Mouse (Mus musculus) adrenal gland (tissue): Measurements from ENCODE around the gene Adm2.

Source experiments
- intact Hi-C: fragments of 180-260 bp; cut with DNase I; formaldehyde crosslinking; loops from one replicate; pipeline ENCODE4 v1.15.1; 2025

Adm2 gene

DNA sequence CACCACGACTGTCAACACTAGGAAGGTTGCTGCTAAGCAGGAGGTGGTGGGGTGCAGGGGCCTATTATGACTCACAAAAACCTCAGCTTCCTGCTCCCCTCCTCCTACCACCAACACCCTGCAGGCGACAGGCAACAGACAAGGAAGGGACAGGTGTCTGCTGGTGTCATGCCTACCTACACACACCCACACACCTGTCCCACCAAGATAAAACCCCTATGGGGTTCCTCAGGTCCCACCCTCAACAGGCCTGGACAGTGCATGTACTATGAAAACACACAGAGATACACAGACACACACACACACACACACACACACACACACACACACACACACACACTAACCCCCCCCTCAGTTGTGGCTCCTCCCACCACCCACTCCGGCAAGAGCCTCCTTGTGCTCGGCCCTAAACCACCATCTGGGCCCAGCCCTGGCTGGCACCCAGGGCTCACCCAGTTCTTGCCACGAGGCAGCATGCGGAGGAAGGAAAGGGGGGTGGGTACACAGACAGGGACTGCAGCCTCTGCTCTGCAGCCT lies 12.5 kb upstream of the Adm2 start:
- intact Hi-C loops = no loop called here

DNA sequence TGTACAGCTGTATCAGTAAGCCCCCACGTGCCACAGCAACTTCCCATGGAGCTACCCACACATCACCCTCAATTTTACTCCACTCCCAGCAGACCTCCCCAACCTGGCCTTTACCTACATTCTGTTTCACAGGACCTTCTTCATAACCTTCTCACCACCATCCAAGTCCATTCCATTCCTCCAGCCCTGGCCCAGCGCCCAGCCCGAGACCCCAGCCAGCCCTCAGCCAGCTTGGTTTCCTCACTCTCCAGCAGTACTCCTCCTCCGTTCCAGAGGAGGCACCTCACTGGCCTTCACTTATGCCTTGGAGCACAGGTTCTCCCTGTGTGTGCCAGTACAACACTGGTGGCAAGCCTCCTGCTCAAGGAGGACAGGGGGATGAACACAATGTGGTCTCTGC lies 9.2 kb upstream of the Adm2 start:
- intact Hi-C loops = no loop called here

DNA sequence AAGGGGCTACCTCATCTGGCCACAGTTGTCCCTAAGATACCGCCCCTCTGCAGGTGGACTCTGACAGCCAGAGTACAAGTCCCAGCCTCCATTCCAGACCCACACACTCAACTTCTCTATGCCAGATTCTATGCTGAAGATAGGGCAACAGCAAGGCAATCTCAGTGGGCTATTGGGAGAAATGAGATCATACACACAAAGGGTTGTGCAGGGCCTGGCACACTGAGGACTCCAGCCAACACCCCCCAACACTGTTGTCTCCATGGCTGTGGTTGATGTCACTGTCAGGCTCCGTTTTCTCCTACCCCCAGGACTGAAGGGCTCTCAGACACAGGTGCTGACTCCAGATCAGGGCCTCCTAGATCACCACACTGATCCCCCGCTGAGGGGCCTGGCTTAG lies 8.4 kb upstream of the Adm2 start:
- intact Hi-C loops = no loop called here

GRCm38 (mm10) chr15:89314511-89315189 lies 7.9 kb upstream of the Adm2 start:
- intact Hi-C loops = no loop called here

DNA sequence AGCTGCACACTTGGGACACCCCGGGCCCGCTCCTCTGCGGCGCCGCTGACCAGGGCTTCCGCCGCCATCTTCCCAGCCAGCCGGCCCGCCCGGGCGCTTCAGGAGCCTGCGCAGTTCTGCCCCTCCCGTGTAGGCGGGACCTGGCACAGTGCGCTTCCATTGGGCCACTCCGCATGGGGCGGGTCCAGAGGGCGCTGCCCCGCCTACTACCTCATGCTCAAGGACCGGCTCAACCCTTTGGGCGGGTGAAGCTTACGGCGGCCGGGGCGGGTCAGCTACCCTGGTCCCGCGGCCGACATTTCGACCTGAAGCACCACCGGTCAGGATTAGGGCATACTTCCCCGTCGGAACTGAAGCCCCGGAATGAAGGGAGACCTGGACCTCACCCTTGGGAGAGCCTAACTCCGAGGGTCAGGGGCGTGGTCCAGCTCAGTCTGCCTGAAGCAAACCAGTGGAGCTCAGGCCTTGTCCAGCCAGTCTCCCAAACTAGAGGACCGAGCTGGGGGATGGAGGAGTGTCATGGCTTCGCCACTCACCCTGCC lies 7.3 kb upstream of the Adm2 start, which contains the start of gene Sbf1:
TSS of gene Sbf1 (minus strand) at position 122 of the 542 bp plus-strand sequence.
- intact Hi-C loops = no loop called here

- intact Hi-C loops = no loop called here
These were observed 6.4 kb upstream of the Adm2 start for GRCm38 (mm10) chr15:89316146-89316545.

DNA sequence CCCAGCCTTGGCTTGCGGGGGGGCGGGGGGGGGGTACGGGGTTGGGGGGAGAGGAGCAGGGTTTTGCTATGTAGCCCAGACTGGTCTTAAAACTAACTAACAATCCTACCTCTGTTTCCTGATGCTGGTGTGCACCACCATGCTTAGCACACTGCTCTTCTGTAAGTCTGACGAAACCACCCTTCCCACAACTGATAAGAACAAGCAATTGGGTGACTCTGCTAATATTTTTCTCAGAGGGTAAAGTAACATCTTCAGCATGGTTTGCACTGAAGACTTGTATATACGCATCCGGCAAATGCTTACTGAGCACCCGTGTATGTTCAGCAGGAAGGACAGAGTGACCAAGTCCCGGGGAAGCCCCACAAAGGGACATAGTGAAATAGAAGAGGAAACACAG lies 1.3 kb upstream of the Adm2 start:
- intact Hi-C loops = no loop called here

GRCm38 (mm10) chr15:89323656-89324055 lies 1.1 kb downstream of the Adm2 start:
- intact Hi-C loops = no loop called here

DNA sequence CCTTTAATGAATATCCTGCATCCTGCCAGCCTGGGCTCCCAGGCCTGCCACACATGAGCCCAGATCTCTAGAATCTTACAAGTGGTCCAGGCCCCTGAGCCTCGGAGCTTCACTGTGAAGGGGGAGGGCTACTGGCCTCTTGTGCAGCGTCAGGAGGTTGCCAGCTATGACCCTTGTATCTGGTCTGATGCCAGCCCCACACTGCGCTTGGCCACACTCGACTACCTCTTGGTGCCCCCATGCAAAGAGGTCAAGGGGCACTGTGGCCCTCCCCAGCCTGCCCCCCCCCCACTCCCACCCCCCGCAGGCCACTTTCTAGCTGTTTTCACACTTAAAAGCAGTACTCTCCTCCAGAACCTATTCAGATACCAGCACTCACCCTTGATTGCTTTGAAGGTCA lies 3.9 kb downstream of the Adm2 start:
- intact Hi-C loops = no loop called here

DNA sequence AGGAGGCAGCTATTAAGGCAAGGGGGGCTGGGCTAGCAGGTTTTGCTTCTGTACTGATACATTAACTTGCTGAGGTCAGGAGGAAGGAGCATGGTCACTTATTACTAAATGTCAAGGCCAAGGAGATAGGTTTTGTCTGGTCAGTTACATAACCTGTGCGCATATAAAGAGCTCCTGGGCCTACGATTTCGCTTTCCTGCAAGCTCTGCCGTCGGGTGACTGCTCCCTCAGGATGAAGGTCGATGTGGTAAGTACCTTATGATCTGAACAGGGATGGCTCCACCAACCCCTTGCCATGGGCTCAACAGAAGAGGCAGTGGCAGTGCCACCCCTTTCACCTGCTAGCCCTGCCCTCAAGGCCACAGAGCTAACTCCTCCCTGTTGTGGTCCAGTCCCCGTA lies 11.8 kb downstream of the Adm2 start, which contains the start of gene Miox:
TSS of gene Miox (plus strand) at position 128 of the 400 bp plus-strand sequence.
- intact Hi-C loops = no loop called here

DNA sequence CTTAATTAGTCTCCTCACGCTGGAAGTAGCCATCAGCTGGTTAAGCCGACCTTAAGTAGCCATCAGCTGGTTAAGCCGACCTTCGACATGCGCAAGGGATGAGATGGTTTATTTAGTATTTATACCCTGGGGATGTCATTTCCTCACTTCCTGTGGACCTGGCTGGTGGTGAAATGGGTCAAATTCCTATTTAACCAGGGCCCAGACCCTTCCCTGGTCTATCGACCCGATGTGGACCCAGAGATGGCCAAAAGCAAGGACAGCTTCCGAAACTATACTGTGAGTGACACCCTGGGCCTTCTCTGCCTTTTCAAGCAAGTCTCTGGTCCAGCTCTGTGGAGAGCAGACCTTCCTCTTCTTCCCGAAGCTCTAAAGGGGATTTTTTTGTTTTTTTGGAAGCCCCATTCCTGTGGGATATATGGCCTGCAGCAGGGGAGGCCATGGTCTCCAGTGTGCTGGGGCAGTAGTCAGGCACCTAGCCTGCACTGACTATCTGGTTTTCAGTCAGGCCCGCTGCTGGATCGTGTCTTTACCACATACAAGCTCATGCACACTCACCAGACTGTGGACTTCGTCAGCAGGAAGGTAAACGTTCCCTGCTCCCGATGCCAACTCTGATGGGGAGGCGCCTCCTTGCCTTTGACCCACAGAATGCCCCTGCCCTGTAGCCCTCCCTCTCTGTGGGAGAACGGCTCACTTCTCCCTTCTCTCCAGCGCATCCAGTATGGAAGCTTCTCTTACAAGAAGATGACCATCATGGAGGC lies 12.4 kb downstream of the Adm2 start:
- intact Hi-C loops = no loop called here

GRCm38 (mm10) chr15:89336422-89336821 lies 13.9 kb downstream of the Adm2 start:
- intact Hi-C loops = no loop called here

DNA sequence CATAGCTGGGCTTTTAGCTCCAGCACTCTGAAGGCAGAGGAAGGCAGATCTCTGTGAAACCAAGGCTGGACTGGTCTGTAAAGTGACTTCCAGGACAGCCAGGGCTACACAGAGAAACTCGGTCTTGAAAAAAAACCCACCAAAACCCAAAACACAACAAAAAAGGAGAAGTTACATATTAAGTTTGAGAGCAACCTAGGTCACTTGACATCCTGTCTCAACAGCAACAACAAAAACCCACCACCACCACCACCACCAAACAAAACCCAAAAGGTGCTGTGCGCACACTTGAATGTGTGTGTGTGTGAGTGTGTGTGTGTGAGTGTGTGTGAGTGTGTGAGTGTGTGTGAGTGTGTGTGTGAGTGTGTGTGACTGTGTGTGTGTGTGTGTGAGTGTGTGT lies 17.2 kb downstream of the Adm2 start:
- intact Hi-C loops = no loop called here

- intact Hi-C loops = no loop called here
These were observed 17.6 kb downstream of the Adm2 start for GRCm38 (mm10) chr15:89340136-89340535.

DNA sequence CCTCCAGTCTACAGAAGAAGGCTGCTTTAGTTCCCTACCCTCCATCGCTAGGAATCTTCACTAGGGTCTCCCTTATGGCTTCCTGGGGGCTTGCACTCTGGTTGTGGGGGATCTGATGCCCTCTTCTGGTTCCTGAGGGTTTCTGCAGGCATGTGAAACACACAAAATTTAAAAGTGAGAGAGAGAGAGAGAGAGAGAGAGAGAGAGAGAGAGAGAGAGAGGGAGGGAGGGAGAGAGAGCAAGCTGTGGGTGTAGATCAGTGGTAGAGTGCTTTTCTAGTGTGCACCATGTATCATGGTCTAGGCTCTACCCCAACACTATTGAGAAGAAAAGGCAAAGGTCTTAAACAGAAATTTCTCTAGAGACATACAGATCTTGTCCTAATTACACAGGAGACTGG lies 19.2 kb downstream of the Adm2 start:
- intact Hi-C loops = no loop called here

DNA sequence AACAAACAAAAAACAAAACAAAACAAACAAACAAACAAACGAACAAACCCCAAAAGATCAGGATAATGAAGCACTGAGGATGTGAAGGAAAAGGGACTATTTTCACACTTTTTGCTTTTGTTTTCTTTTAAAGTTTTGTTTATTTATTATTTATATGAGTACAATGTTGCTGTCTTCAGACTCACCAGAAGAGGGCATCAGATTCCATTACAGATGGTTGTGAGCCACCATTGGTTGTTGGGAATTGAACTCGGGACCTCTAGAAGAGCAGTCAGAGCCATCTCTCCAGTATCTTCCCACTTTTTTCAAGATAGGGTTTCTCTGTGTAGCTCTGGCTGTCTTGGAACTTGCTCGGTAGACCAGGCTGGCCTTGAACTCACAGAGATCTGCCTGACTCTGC lies 20.8 kb downstream of the Adm2 start:
- intact Hi-C loops = no loop called here

DNA sequence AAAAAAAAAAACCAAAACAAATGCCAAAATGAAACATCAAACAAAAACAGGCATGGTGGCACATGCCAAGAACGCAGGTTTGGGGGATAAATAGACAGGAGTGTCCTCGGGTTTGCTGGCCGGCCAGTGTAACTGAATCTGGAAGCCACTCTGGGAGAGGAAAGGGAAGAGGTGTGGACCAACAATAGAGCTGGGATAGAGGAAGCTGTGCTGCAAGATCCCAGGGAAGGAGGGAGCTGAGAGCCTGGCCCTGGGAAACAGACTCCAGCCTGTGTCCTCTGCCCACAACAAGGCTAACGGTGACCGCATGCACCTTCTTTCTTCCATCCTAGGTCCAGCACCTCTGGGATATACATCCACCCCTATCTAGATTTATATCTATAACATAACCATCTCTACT lies 27.9 kb downstream of the Adm2 start:
- intact Hi-C loops = no loop called here

GRCm38 (mm10) chr15:89351302-89351701 lies 28.8 kb downstream of the Adm2 start:
- intact Hi-C loops = no loop called here

DNA sequence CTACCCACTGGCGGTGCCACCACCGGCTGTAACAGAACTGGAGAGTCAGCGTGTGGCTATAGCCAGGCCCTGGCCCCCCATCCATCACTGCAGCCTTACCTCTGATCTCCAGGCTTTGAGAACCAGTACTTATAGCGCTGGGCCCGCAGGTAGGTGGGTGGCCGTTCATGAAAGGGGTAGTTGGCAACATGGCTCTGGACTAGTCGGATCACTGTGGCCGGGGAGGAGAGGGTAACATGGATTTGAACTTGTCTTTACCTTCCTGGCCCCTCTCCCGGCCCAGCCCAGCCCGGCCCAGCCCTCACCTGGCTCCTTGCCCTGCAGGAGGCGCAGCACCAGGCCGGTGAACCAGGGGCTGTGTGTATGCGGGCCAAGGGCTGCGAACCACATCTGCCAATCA lies 29.5 kb downstream of the Adm2 start:
- intact Hi-C loops = no loop called here

DNA sequence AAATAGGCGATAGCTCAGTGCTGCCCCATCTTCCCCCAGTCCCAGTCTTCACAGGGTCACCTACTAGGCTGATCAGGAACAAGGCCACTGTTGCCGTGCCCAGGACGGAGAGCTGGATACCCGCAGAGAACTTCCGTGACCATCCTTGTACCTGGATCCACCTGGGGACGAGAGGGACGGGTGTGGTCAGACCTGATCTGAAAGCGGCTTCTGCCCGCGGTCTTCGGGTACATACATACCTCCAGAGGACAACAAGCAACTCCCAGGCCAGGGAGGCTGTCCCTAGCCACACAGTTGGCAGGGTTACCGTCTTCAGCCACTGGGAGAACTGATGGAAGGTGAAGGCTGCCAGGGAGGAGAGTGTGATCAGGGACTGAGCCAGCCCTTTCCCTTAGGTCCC lies 30.3 kb downstream of the Adm2 start:
- intact Hi-C loops = no loop called here

DNA sequence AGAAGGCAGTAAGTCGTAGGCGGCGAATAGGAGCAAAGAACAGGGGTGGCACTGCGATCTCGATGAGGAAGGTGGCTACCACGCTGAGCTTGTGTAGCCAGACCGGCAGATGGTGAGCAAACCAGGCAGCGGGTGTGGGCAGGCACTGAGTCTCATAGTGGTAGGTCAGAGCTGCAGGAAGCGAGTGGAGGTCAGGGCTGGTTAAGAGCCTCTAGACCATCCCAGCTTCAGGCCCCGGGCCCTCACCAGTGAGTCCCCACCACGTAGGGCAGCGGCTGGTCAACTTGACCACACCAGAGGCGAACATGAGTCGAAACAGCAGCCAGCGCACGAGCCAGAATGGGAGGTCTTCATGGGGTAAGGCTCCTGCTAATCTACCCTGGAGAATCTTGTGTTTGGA lies 31.3 kb downstream of the Adm2 start:
- intact Hi-C loops = no loop called here

DNA sequence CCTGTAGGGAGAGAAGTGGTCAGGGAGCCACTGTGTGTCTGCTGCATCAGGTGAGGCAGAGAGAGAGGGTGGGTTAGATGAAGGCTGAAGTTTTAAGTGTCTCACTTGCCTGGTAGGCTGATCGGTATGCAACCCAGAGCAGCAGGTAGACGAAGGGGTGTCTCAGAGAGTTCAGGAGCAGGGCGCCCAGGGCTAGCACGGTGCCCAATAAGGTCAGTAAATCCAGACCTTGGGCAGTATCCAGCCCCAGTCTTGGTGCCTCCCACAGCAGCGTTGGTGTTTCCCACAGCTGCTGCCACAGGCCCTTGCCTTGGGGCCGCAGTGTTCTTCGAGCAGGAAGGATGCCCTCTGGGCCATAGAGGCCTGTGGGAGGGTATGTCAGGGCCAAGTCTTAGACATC lies 31.9 kb downstream of the Adm2 start:
- intact Hi-C loops = no loop called here
